Mouse (Mus musculus) fibroblast of lung, adult 2 months (primary cell): ENCODE measurements around the gene Hdac10.

Source experiments
- DNase-seq: peaks from one replicate; pipeline ENCODE4 v3.0.0-alpha.2; 2011; ENCODE audit warnings: low read depth

The Hdac10 gene

GRCm38 (mm10) chr15:89123595-89123994 lies 4.9 kb downstream of the Hdac10 start:
- no peak for DNase-seq

- DNase-seq: peak; percentile 72
Observed at GRCm38 (mm10) chr15:89122649-89123366, 5.7 kb downstream of the Hdac10 start, which contains the start of gene Tubgcp6. Tubgcp6 (minus strand) TSS chr15:89123112.

GRCm38 (mm10) chr15:89118007-89118406 lies 10.5 kb downstream of the Hdac10 start:
- DNase-seq: no peak

- no peak for DNase-seq
Observed at GRCm38 (mm10) chr15:89110147-89110546, 18.4 kb downstream of the Hdac10 start.

- no peak for DNase-seq
Observed at GRCm38 (mm10) chr15:89106976-89107375, 21.5 kb downstream of the Hdac10 start.

- DNase-seq: no peak
Observed at GRCm38 (mm10) chr15:89106073-89106472, 22.4 kb downstream of the Hdac10 start.

- no peak for DNase-seq
Observed at GRCm38 (mm10) chr15:89104425-89104824, 24.1 kb downstream of the Hdac10 start.

GRCm38 (mm10) chr15:89103921-89104320 lies 24.6 kb downstream of the Hdac10 start:
- no peak for DNase-seq

GRCm38 (mm10) chr15:89102646-89103045 lies 25.9 kb downstream of the Hdac10 start:
- no peak for DNase-seq

- no peak for DNase-seq
Observed at GRCm38 (mm10) chr15:89100823-89101222, 27.7 kb downstream of the Hdac10 start.

- no peak for DNase-seq
Observed at GRCm38 (mm10) chr15:89098616-89099015, 29.9 kb downstream of the Hdac10 start.

- no peak for DNase-seq
Observed at GRCm38 (mm10) chr15:89097450-89097849, 31.1 kb downstream of the Hdac10 start.

GRCm38 (mm10) chr15:89092181-89092580 lies 36.3 kb downstream of the Hdac10 start:
- no peak for DNase-seq

GRCm38 (mm10) chr15:89090662-89091061 lies 37.8 kb downstream of the Hdac10 start:
- no peak for DNase-seq

GRCm38 (mm10) chr15:89089248-89090051 lies 39.0 kb downstream of the Hdac10 start:
- no peak for DNase-seq

GRCm38 (mm10) chr15:89088607-89089247 lies 39.8 kb downstream of the Hdac10 start, which contains the start of gene Selenoo:
Selenoo (plus strand) TSS chr15:89089084.
- peak; percentile 76 for DNase-seq

- no peak for DNase-seq
Observed at GRCm38 (mm10) chr15:89084826-89085225, 43.7 kb downstream of the Hdac10 start.

GRCm38 (mm10) chr15:89083906-89084305 lies 44.6 kb downstream of the Hdac10 start:
- DNase-seq: no peak

- no peak for DNase-seq
Observed at GRCm38 (mm10) chr15:89078208-89078836, 50.2 kb downstream of the Hdac10 start.

GRCm38 (mm10) chr15:89076156-89076731 lies 52.3 kb downstream of the Hdac10 start:
- DNase-seq: no peak

GRCm38 (mm10) chr15:89075478-89076147 lies 52.9 kb downstream of the Hdac10 start:
- peak; percentile 51 for DNase-seq
